Mouse (Mus musculus): ENCODE data around the gene Gm11559. TPM values are rescaled to one million over a fixed set of nuclear protein-coding genes. Genes with fewer than 3 reads are reported as not detected.

The Gm11559 gene
- not detected in 2 replicates for polyA plus RNA-seq (2012; rRNA removed)

DNA sequence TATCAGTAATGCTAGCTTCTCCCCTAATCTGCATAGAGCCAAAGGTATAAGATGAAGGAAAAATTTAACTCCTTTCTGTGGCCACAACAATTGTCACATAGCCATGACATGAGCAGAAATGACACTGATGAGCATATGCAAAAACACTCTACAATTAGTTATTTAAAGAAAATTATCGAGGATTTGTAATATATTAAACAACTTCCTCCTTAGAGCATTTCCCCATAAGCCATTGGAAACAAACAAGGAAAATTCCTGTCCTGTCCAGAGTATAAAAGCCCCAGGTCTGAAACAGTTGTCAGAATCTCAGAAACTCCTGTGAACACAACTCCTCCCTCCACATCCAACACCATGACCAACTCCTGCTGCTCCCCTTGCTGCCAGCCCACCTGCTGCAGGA lies at the start of gene Gm11559:
TSS of gene Gm11559 (plus strand) at position 301 of the 400 bp plus-strand sequence.

DNA sequence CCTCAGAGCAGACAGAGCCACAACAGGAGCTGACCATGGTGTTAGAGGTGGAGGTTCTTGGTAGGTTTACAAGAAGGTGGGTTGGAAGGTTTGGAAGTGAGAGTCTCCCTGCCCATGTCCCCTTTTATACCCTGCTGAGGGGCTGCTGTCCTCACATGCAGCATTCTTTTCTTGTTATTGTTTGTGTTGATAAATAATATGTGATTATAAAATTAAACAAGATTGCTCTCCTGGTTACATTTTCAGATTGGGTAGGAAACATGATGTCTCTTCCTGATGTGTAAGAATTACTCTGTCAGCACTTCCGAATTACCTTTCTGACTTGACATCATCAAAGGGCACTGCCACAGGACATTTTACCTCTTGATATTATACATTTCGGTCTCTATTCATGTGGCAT lies 48.7 kb upstream of the Gm11559 start, which contains the start of gene Gm11564:
TSS of gene Gm11564 (minus strand) at position 101 of the 400 bp plus-strand sequence.

DNA sequence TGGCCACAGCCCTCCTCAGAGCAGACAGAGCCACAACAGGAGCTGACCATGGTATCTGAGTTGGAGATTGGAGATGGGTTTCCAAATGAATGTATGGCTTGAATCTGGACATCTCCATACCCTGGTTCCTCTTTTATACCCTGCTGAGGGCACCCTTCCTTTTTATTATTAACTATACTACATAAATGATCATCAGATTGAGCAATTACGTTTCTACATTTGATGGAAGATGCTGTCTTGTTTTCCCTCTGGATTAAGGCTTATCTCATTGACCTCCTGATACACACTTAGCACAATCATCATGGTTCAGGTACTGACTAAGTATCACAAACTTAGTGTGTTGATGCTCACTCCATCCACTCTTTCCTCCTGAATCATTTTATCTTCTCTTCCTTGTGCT lies 26.3 kb upstream of the Gm11559 start, which contains the start of gene 2300003K06Rik:
TSS of gene 2300003K06Rik (minus strand) at position 101 of the 400 bp plus-strand sequence.

DNA sequence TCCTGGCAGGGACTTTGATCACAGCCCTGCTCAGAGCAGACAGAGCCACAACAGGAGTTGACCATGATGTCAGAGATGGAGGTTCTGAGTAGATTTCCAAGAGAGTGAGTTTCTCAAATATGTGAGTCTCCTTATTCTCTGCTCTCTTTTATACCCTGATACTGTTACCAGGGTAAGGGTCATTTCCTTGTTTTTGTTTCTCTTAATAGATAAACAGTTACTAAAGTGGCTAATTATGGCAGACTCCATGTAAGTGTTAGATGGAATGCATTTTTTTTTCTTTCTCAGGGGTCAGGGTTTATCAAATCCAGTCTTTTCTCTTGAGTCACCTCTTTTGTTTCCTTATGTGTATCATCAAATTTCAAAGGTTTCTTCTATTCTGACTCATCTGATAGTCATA lies 12.8 kb upstream of the Gm11559 start, which contains the start of gene Krtap4-16:
TSS of gene Krtap4-16 (minus strand) at position 101 of the 400 bp plus-strand sequence.

DNA sequence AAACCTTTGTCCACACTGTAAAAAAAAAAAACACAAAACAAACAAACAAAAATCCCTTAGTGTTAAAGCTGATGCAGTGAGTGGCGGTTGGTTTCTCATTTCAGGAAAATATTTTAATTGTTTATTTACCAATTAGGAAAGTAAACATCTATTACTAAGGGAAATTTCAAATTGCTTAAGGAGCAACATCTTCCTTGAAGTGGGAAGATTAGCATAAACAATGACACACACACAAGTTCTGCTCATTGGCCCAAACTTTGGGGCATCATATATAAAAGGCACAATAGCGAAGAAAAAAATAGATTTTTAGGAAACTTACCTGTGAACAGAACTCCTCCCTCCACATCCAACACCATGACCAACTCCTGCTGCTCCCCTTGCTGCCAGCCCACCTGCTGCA lies 6.7 kb upstream of the Gm11559 start, which contains the start of gene Gm11568:
TSS of gene Gm11568 (plus strand) at position 301 of the 400 bp plus-strand sequence.

DNA sequence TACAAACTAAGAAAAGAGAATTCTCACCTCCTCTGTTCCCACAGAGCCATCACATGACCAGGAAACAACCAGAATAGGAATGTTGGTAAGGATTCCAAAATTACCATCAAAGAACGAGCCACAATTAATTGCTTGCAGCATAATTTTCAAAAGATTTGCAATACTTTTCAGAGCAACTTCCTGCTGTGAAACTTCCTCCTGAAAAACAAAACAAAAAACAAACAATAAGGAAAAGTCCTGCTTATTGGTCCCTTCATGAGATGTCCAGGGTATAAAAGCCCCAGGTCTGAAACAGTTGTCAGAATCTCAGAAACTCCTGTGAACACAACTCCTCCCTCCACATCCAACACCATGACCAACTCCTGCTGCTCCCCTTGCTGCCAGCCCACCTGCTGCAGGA lies 8.8 kb downstream of the Gm11559 start, which contains the start of gene Krtap9-1:
TSS of gene Krtap9-1 (plus strand) at position 301 of the 400 bp plus-strand sequence.

DNA sequence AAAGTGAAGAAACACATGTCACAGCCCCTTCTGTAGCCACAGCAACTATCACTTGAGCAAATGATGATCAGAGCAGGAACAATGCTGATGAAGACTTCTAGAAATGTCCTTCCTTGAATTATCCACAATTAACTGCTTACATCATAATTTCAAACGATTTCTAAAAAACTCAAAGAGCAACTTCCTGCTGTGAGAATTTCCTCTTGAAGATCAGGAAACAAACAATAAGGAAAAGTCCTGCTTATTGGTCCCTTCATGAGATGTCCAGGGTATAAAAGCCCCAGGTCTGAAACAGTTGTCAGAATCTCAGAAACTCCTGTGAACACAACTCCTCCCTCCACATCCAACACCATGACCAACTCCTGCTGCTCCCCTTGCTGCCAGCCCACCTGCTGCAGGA lies 14.6 kb downstream of the Gm11559 start, which contains the start of gene Gm11567:
TSS of gene Gm11567 (plus strand) at position 301 of the 400 bp plus-strand sequence.

DNA sequence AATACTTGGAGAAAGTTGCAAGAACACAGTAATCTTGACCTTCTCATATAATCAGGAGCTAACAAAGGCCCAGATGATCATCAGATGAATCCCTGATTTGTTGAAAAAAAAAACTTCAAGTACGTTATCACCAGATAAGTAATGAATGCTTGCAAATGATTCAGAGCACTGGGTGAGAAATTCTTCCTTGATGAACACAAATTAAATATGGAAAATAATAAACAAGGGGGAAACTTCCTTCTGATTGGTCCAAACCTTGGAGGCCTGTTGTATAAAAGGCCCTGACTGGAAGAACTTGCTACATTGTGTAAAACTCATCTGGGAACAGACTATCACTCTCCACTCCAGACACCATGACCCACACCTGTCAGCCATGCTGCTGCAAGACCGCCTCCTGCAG lies 43.3 kb downstream of the Gm11559 start, which contains the start of gene Krtap31-1:
TSS of gene Krtap31-1 (plus strand) at position 301 of the 400 bp plus-strand sequence.

DNA sequence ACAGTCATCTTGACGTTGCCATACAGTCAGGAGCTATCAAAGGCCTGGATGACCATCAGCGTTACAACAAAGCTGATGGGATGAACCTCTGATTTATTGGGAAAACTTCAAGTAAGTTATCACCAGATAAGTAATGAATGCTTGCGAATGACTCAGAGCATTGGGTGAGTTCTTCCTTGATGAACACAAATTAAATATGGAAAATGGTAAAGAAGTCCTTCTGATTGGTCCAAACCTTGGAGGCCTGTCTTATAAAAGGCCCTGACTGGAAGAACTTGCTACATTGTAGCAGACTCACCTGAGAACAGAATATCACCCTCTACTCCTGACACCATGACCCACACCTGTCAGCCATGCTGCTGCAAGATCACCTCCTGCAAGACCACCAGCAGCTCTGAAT lies 50.2 kb downstream of the Gm11559 start, which contains the start of gene Gm11565:
TSS of gene Gm11565 (plus strand) at position 301 of the 400 bp plus-strand sequence.

Other genes with a start within 250 kb of the Gm11559 start
- not detected in 2 replicates for gene Krtap2-4, start 249.6 kb upstream of the Gm11559 start, polyA plus RNA-seq (2012; rRNA removed)
- not detected in 2 replicates for gene Gm11562, start 244.0 kb upstream of the Gm11559 start, polyA plus RNA-seq (2012; rRNA removed)
- not detected in 2 replicates for gene Krtap4-1, start 236.2 kb upstream of the Gm11559 start, polyA plus RNA-seq (2012; rRNA removed)
- gene Krtap4-2, start 229.4 kb upstream of the Gm11559 start, polyA plus RNA-seq (2012; rRNA removed) = not detected in 2 replicates
- not detected in 2 replicates for gene Krtap4-7, start 220.4 kb upstream of the Gm11559 start, polyA plus RNA-seq (2012; rRNA removed)
- gene Gm11555, start 214.2 kb upstream of the Gm11559 start, polyA plus RNA-seq (2012; rRNA removed) = not detected in 2 replicates
- gene Gm11563, start 205.5 kb upstream of the Gm11559 start, polyA plus RNA-seq (2012; rRNA removed) = not detected in 2 replicates
- gene Krtap4-6, start 198.5 kb upstream of the Gm11559 start, polyA plus RNA-seq (2012; rRNA removed) = not detected in 2 replicates
- not detected in 2 replicates for gene Gm14190, start 173.7 kb upstream of the Gm11559 start, polyA plus RNA-seq (2012; rRNA removed)
- not detected in 2 replicates for gene Gm14180, start 130.2 kb upstream of the Gm11559 start, polyA plus RNA-seq (2012; rRNA removed)
- gene Gm11595, start 91.6 kb upstream of the Gm11559 start, polyA plus RNA-seq (2012; rRNA removed) = not detected in 2 replicates
- gene Krtap4-8, start 83.8 kb upstream of the Gm11559 start, polyA plus RNA-seq (2012; rRNA removed) = not detected in 2 replicates
- not detected in 2 replicates for gene Krtap4-9, start 79.3 kb upstream of the Gm11559 start, polyA plus RNA-seq (2012; rRNA removed)
- not detected in 2 replicates for gene Gm11596, start 71.0 kb upstream of the Gm11559 start, polyA plus RNA-seq (2012; rRNA removed)
- not detected in 2 replicates for gene Gm11569, start 65.5 kb upstream of the Gm11559 start, polyA plus RNA-seq (2012; rRNA removed)
- gene Gm11554, start 60.0 kb upstream of the Gm11559 start, polyA plus RNA-seq (2012; rRNA removed) = 0.25 TPM in 1 of 2 replicates, not detected in the other
- gene Krtap4-13, start 54.6 kb upstream of the Gm11559 start, polyA plus RNA-seq (2012; rRNA removed) = 0.36 TPM in 1 of 2 replicates, not detected in the other
- not detected in 2 replicates for gene Gm11564, start 48.8 kb upstream of the Gm11559 start, polyA plus RNA-seq (2012; rRNA removed)
- gene 2300003K06Rik, start 26.4 kb upstream of the Gm11559 start, polyA plus RNA-seq (2012; rRNA removed) = not detected in 2 replicates
- gene Krtap4-16, start 12.9 kb upstream of the Gm11559 start, polyA plus RNA-seq (2012; rRNA removed) = not detected in 2 replicates
- not detected in 2 replicates for gene Gm11568, start 6.6 kb upstream of the Gm11559 start, polyA plus RNA-seq (2012; rRNA removed)
- not detected in 2 replicates for gene Krtap9-1, start 8.9 kb downstream of the Gm11559 start, polyA plus RNA-seq (2012; rRNA removed)
- gene Gm11567, start 14.7 kb downstream of the Gm11559 start, polyA plus RNA-seq (2012; rRNA removed) = not detected in 2 replicates
- gene Krtap31-1, start 43.4 kb downstream of the Gm11559 start, polyA plus RNA-seq (2012; rRNA removed) = not detected in 2 replicates
- not detected in 2 replicates for gene Gm11565, start 50.3 kb downstream of the Gm11559 start, polyA plus RNA-seq (2012; rRNA removed)
- gene Krtap31-2, start 71.8 kb downstream of the Gm11559 start, polyA plus RNA-seq (2012; rRNA removed) = not detected in 2 replicates
- not detected in 2 replicates for gene Krtap9-5, start 84.0 kb downstream of the Gm11559 start, polyA plus RNA-seq (2012; rRNA removed)
- not detected in 2 replicates for gene Krtap29-1, start 114.6 kb downstream of the Gm11559 start, polyA plus RNA-seq (2012; rRNA removed)
- not detected in 2 replicates for gene Krtap16-1, start 122.1 kb downstream of the Gm11559 start, polyA plus RNA-seq (2012; rRNA removed)
- gene Krtap17-1, start 129.5 kb downstream of the Gm11559 start, polyA plus RNA-seq (2012; rRNA removed) = not detected in 2 replicates
- not detected in 2 replicates for gene Krt33a, start 151.7 kb downstream of the Gm11559 start, polyA plus RNA-seq (2012; rRNA removed)
- gene Krt33b, start 165.4 kb downstream of the Gm11559 start, polyA plus RNA-seq (2012; rRNA removed) = not detected in 2 replicates
- gene Krt34, start 177.1 kb downstream of the Gm11559 start, polyA plus RNA-seq (2012; rRNA removed) = not detected in 2 replicates
- 0.09 TPM in 1 of 2 replicates, not detected in the other for gene Krt31, start 186.1 kb downstream of the Gm11559 start, polyA plus RNA-seq (2012; rRNA removed)
- 2.5 TPM in 2 replicates for gene Krt32, start 223.8 kb downstream of the Gm11559 start, polyA plus RNA-seq (2012; rRNA removed)
- 0.08 TPM in 1 of 2 replicates, not detected in the other for gene Krt35, start 231.8 kb downstream of the Gm11559 start, polyA plus RNA-seq (2012; rRNA removed)
- 0.06 and 0.19 TPM in 2 replicates for gene Krt36, start 241.2 kb downstream of the Gm11559 start, polyA plus RNA-seq (2012; rRNA removed)